Mouse (Mus musculus) liver, embryonic 14.5 days (tissue): ENCODE measurements at regions not wholly inside any gene's neighbourhood (a gene's known extent, or its start where the extent isn't known, plus 50 kb on each side); places are given as distances from the start of the nearest gene placed in this dataset.

ENCODE experiments used
- ATAC-seq: fragments of 200-750 bp; cut with Nextera tagmentation; 2 replicates; pipeline ENCODE4 v1.8.0; 2017; ENCODE audit warnings: moderate number of reproducible peaks, mild to moderate bottlenecking, moderate library complexity; ENCODE audit not compliant: insufficient read depth
- DNase-seq, 3 experiments: peaks; one replicate each; pipeline ENCODE4 v3.0.0-alpha.2; 2012 to 2013; ENCODE audit warnings: low read depth in 3 of 3, low spot score in 3 of 3
- H3K27ac ChIP-seq: fragments of 300-500 bp; sonication (generic); 2 replicates; pipeline ENCODE4 v1.5.1; 2014; ENCODE audit warnings: moderate library complexity, mild to moderate bottlenecking, control low read depth, inconsistent platforms
- H3K27me3 ChIP-seq: fragments of 300-500 bp; sonication (generic); 2 replicates; pipeline ENCODE4 v1.6.1; 2014; ENCODE audit warnings: mild to moderate bottlenecking, low read length, moderate library complexity; ENCODE audit not compliant: control insufficient read depth, insufficient read depth
- H3K36me3 ChIP-seq: fragments of 300-500 bp; sonication (generic); replicated peaks from 2 replicates; pipeline ENCODE4 v1.6.1; 2014; ENCODE audit warnings: low read depth; ENCODE audit not compliant: control insufficient read depth, insufficient read depth
- H3K4me1 ChIP-seq, 2 experiments: fragments of 200-500 bp in 1 of 2; fragments of 300-500 bp in 1 of 2; sonication (generic) in 1 of 2; replicated peaks; 2 replicates each; pipeline ENCODE4 v1.6.1; 2012 to 2014; ENCODE audit warnings: antibody characterized with exemption in 1 of 2, inconsistent platforms in 1 of 2, low read length in 1 of 2; ENCODE audit not compliant: control insufficient read depth in 2 of 2, insufficient read depth in 2 of 2
- H3K4me2 ChIP-seq: fragments of 300-500 bp; sonication (generic); 2 replicates; pipeline ENCODE4 v1.6.1; 2014; ENCODE audit warnings: low read depth, mild to moderate bottlenecking, control low read depth, moderate library complexity
- H3K4me3 ChIP-seq, 2 experiments: fragments of 200-500 bp in 1 of 2; fragments of 300-500 bp in 1 of 2; sonication (generic) in 1 of 2; 2 replicates each; pipeline ENCODE4 v1.5.1; 2012 to 2014; ENCODE audit warnings: low read depth in 2 of 2, low read length in 2 of 2, mild to moderate bottlenecking in 2 of 2, control low read depth in 1 of 2, inconsistent platforms in 1 of 2, moderate library complexity in 1 of 2; ENCODE audit not compliant: insufficient read depth in 1 of 2
- H3K9ac ChIP-seq: fragments of 300-500 bp; sonication (generic); replicated peaks from 2 replicates; pipeline ENCODE4 v1.6.1; 2014; ENCODE audit warnings: mild to moderate bottlenecking, control low read depth, moderate library complexity
- H3K9me3 ChIP-seq: fragments of 300-500 bp; sonication (generic); 2 replicates; pipeline ENCODE4 v1.6.1; 2016; ENCODE audit warnings: low read length, mixed read lengths; ENCODE audit not compliant: control insufficient read depth
- CTCF ChIP-seq: IDR thresholded peaks from 2 replicates; pipeline ENCODE4 v1.5.1; 2016; ENCODE audit warnings: antibody characterized with exemption, low read depth, control low read depth
- EP300 ChIP-seq: IDR thresholded peaks from 2 replicates; pipeline ENCODE4 v1.6.1; 2016; ENCODE audit warnings: antibody characterized with exemption, low read depth
- WGBS: fragments of 180-500 bp; shearing (Covaris S2); extraction: QIAGEN DNeasy Blood & Tissue Kit; methylation state at CpG from one replicate; pipeline ENCODE4 v1.1.7; 2014; ENCODE audit not compliant: insufficient replicate concordance; 5-methylcytosine and 5-hydroxymethylcytosine counted together

DNA sequence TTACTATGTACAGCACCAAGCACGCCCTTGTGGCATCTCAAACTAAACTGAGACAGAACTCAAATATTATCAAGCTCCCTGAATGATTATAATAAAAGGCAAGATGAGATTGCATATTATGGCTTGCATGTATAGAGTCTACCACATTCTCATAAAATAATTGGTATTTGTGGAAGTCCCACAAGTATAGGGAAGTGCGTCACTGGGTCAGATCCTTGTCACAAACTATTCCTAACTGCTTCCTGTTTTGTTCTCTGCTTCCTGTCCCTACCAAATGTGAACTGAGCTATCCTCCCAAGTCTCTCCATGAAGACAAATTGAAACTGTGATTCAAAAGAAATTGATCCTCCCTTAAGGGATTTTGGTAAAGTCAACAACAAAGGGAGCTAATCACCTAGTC lies 78.0 kb upstream of the Otogl start:
- H3K9me3 ChIP-seq, result no peaks in the 10 kb centered on the region
- 52% methylated on average over 2 of the region's 2 CpGs for WGBS
- no peak overlapping the region for H3K4me3 ChIP-seq
- H3K27me3 ChIP-seq, result no peaks in the 10 kb centered on the region
- H3K36me3 ChIP-seq, result no peaks in the 10 kb centered on the region
- no peak for ATAC-seq
- H3K9ac ChIP-seq, result no peak overlapping the region
- no peak for DNase-seq
- no peak for TF ChIP-seq EP300
- TF ChIP-seq CTCF, result no peak
- H3K4me1 ChIP-seq, result no peaks in the 10 kb centered on the region
- H3K27ac ChIP-seq, result no peak overlapping the region
- H3K4me2 ChIP-seq, result no peak overlapping the region

DNA sequence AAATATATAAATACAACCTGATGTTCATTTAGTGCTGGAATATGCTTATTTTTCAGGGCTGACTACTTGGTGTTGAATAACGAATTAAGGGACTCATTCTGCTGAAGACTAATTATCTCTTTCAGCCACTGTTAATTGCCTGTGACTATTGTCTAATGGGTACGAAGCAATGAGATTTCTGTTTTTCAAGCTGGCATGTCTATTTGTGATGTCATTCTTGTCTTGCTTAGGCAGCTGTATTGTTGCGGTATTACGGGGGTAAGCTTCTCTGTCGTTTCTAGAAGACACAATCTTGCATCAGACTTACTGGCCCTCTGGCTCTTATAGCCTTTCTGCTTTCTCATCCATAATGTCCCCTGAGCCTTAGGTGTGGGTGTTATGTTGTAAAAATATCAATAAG lies 70.7 kb upstream of the Otogl start:
- DNase-seq (no peak), ATAC-seq (no peak)
- H3K4me1 ChIP-seq, result no peaks in the 10 kb centered on the region
- H3K4me3 ChIP-seq, result no peak overlapping the region
- H3K9me3 ChIP-seq, result no peaks in the 10 kb centered on the region
- no peak overlapping the region for H3K9ac ChIP-seq
- H3K4me2 ChIP-seq, result no peak overlapping the region
- WGBS, result 73% methylated on average over 5 of the region's 5 CpGs
- H3K36me3 ChIP-seq, result no peaks in the 10 kb centered on the region
- no peak overlapping the region for H3K27ac ChIP-seq
- no peaks in the 10 kb centered on the region for H3K27me3 ChIP-seq
- TF ChIP-seq CTCF (no peak), EP300 (no peak)

DNA sequence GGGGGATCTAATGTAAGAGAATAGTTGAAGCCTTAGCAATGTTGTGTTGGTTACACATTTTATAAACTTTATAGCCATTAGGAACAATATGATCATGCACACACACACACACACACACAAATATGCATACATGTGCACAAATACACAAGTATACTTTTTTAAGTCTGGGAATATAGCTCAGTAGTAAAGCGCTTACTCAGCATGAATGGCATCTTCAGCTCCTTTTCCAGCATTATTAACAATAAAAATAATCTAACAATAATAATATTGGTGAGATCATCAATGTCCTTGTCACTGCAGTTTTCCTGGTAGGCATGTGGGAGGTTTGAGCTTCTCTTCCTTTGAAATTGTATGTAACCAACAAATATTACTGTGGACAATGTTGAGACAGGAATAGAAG lies 70.1 kb upstream of the Otogl start:
- Histone ChIP-seq H3K36me3 (no peaks in the 10 kb centered on the region), H3K4me2 (no peak overlapping the region), H3K4me1 (no peaks in the 10 kb centered on the region), H3K27me3 (no peaks in the 10 kb centered on the region), H3K4me3 (no peak overlapping the region), H3K9ac (no peak overlapping the region), H3K27ac (no peak overlapping the region), H3K9me3 (no peaks in the 10 kb centered on the region)
- DNase-seq, result no peak
- WGBS, result 84% methylated on average over 1 of the region's 1 CpGs
- no peak for TF ChIP-seq EP300
- TF ChIP-seq CTCF, result no peak
- no peak for ATAC-seq

DNA sequence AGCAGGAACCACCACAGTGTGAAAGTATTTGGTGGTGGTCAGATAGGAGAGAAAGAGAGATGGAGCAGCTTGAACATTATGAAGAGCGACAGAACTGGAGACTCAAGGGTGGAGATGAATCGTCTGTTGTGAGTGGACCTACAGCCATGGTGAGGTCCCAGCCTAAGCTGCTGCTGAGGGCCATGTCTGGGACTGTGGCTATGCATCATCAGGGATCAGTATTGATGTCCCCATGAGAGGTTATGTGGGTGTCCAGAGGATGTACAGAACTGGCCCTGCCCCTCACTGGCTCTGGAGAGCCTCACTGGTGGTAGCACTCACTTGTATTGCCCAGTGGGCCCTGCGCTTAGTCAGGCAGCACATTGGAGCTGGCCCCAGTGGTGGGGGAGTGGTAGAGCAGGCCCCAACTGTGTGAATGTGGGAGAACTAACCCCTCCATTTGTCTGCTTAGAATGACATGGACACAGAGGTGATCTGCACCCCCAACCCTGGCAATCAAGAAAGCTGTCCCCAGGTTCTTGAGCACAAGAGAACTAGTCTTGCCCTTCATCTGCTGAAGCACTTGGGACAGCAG lies 64.5 kb upstream of the Otogl start:
- H3K27me3 ChIP-seq, result no peaks in the 10 kb centered on the region
- H3K4me3 ChIP-seq, result no peak overlapping the region
- H3K4me1 ChIP-seq, result no peaks in the 10 kb centered on the region
- ATAC-seq (no peak; the same call in 1 of the 2 replicates), DNase-seq (no peak)
- H3K27ac ChIP-seq, result no peak overlapping the region
- no peak overlapping the region for H3K9ac ChIP-seq
- H3K9me3 ChIP-seq, result no peaks in the 10 kb centered on the region
- no peak overlapping the region for H3K4me2 ChIP-seq
- TF ChIP-seq CTCF (no peak), EP300 (no peak)
- WGBS, result 75% methylated on average over 3 of the region's 3 CpGs
- H3K36me3 ChIP-seq, result no peaks in the 10 kb centered on the region

DNA sequence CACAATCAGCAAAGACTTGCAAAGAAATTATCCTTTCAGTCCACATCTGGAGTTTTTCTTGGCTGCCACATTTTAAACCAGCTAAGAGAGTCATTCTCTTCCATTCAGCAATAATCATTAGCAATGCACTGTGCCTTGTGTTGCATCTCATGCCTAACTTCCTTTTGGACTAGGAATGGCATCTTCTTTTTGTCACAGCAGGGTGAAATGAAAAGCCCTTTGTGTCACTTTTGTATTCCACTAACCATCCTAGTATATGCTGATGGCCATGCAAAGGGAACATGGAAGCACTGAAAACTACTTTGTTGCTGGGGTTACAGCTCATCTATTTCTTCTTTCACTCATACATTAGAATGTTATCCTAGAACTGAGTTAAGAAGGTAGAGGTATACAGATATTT lies 59.8 kb upstream of the Otogl start:
- H3K4me2 ChIP-seq, result no peak overlapping the region
- TF ChIP-seq CTCF, result no peak
- no peak for TF ChIP-seq EP300
- H3K36me3 ChIP-seq, result no peaks in the 10 kb centered on the region
- H3K4me1 ChIP-seq, result no peaks in the 10 kb centered on the region
- H3K27ac ChIP-seq, result no peak overlapping the region
- no peak overlapping the region for H3K4me3 ChIP-seq
- H3K9ac ChIP-seq, result no peak overlapping the region
- no peaks in the 10 kb centered on the region for H3K9me3 ChIP-seq
- H3K27me3 ChIP-seq, result no peaks in the 10 kb centered on the region
- ATAC-seq (no peak), DNase-seq (no peak)
